8 mouse cellular contexts compared by ENCODE assay signal in the genomic region with DNA sequence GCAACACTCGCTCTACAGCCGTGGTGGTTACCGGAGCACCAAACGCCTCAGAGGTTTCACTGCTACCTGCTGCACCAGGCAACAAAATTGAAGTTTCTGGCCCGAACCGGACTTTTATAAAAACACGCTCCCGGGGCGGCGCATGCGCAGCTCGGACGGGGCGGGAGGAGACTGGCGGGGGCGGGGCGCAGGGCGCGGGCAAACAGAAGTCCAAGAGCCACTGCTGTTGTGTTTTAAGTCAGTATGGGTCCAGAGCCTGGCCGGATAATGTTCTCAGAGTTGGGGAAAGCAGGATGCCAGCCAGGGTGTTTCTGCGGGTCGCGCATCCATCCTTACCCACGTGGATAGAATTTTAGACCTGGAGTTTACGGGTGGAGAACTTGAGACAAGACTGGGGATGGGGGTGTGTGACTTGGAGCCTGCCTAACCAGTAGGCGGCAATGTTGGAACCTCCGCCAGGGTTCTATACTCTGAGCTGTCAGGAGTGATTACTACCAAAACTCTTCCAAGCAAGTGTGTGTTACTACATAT. TPM values are rescaled to one million over a fixed set of nuclear protein-coding genes. Genes with fewer than 3 reads are reported as not detected.
DNase-seq lines count a peak whose midpoint lies in the region; ATAC-seq and TF ChIP-seq lines count a peak whose summit lies in the region.

A gene (minus strand): TSS at position 83 of the 531 bp plus-strand sequence.

- peak within 1 kb of the TSS; percentile 75 for H3K4me3 ChIP-seq in lung, embryonic 16.5 days (ENCODE audit: low read length)
- peak within 1 kb of the TSS; percentile 49 for H3K4me3 ChIP-seq in olfactory bulb, adult 2 months (ENCODE audit: insufficient read depth, low read depth, low read length)
- peak within 1 kb of the TSS; percentile 74 for H3K4me3 ChIP-seq in thymus, adult 2 months (ENCODE audit: control insufficient read depth, insufficient read depth, low read length)

- peak within 1 kb of the TSS; percentile 76 for H3K27ac ChIP-seq in lung, embryonic 16.5 days (ENCODE audit: low read length)
- H3K27ac ChIP-seq in olfactory bulb, adult 2 months (ENCODE audit: insufficient read depth, low read depth, low read length): 0 out of 2 replicates have a peak within 1 kb of the TSS, but pooled peaks have one; percentile 8
- peak within 1 kb of the TSS; percentile 98 for H3K27ac ChIP-seq in thymus, adult 2 months (ENCODE audit: control insufficient read depth, insufficient read depth, low read length)

- no peak for TF ChIP-seq CTCF in olfactory bulb, adult 2 months (IDR thresholded peaks at IDR 0.05; ENCODE audit: insufficient read depth, low read depth, low read length)
- TF ChIP-seq CTCF in thymus, adult 2 months (IDR thresholded peaks at IDR 0.05; ENCODE audit: borderline replicate concordance, control insufficient read depth, extremely low read depth, insufficient read depth, low read length, poor library complexity): peak; percentile 53; the same call in 1 of the 2 replicates

- TF ChIP-seq POLR2A in olfactory bulb, adult 2 months (IDR thresholded peaks at IDR 0.05; ENCODE audit: insufficient read depth, low read depth, low read length): no peak
- peak; percentile 99 for TF ChIP-seq POLR2A in thymus, adult 2 months (IDR thresholded peaks at IDR 0.05; ENCODE audit: control insufficient read depth, extremely low read depth, insufficient read depth, low read length, poor library complexity)

- peak within 1 kb of the TSS; percentile 77 for H3K9ac ChIP-seq in lung, embryonic 16.5 days (ENCODE audit: low read length)

- DNase-seq in CD8-positive naive resting alpha-beta T cell, adult 2 months (ENCODE audit: low read depth in 2 of 2, low spot score in 2 of 2): peak; percentile 96 to 99
- peak; percentile 68 for DNase-seq in brain, adult 2 months (ENCODE audit: low read depth, low spot score)
- peak; percentile 80 for DNase-seq in forelimb bud, embryonic 11.5 days (ENCODE audit: low read depth, low spot score)
- peak; percentile 85 for DNase-seq in heart, postnatal 4 days
- peak; percentile 53 for DNase-seq in layer of hippocampus, adult 9-11 months
- DNase-seq in thymus, adult 2 months: peak; percentile 94

- peak within 1 kb of the TSS; percentile 88 for H3K4me2 ChIP-seq in lung, embryonic 16.5 days (ENCODE audit: low read depth, low read length)

- peaks cover 3% of the 10 kb centered on the region for H3K36me3 ChIP-seq in lung, embryonic 16.5 days (ENCODE audit: control insufficient read depth, insufficient read depth, low read length)
- peaks cover 28% of the 10 kb centered on the region for H3K36me3 ChIP-seq in thymus, adult 2 months (ENCODE audit: control insufficient read depth, insufficient read depth, low read length)

- no peaks in the 10 kb centered on the region for H3K9me3 ChIP-seq in lung, embryonic 16.5 days (ENCODE audit: control insufficient read depth, low read length)

- peaks cover 25% of the 10 kb centered on the region for H3K4me1 ChIP-seq in lung, embryonic 16.5 days (replicated peaks; ENCODE audit: control insufficient read depth, insufficient read depth, low read length)
- H3K4me1 ChIP-seq in olfactory bulb, adult 2 months (ENCODE audit: control insufficient read depth, insufficient read depth, low read length): peaks cover 19% of the 10 kb centered on the region
- peaks cover 31% of the 10 kb centered on the region for H3K4me1 ChIP-seq in thymus, adult 2 months (replicated peaks; ENCODE audit: control insufficient read depth, insufficient read depth, low read length)

- under 1% methylated on average over 27 of the region's 27 CpGs for WGBS in lung, embryonic 16.5 days
- 1% methylated on average over 27 of the region's 27 CpGs for WGBS in olfactory bulb, adult 2 months
- under 1% methylated on average over 27 of the region's 27 CpGs for WGBS in thymus, adult 2 months

- no peaks in the 10 kb centered on the region for H3K27me3 ChIP-seq in lung, embryonic 16.5 days (ENCODE audit: control insufficient read depth, insufficient read depth, low read depth, low read length)
- H3K27me3 ChIP-seq in thymus, adult 2 months (ENCODE audit: control insufficient read depth, insufficient read depth, low read length): no peaks in the 10 kb centered on the region

- peak; percentile 88 for ATAC-seq in lung, embryonic 16.5 days (ENCODE audit: low read depth)

RNA-seq across cellular contexts. Expression of the gene that starts here (rescaled TPM):
- total RNA-seq in heart, postnatal 4 days (2021): 10 to 100 TPM in 1 of 2 experiments, 1 to 10 TPM in 1; 8.3 to 10.8 TPM
- polyA plus RNA-seq in lung, embryonic 16.5 days (2015; fragmentation: Nextera tagmentation; extraction: Ambion mirVana): 9.0 and 9.1 TPM in 2 replicates
- polyA plus RNA-seq in olfactory bulb, adult 2 months (2012; ENCODE audit: insufficient read depth, insufficient read length, low replicate concordance, missing spikeins): not detected in 2 replicates
- 1,143 and 1,279 TPM in 2 replicates for polyA plus RNA-seq in thymus, adult 2 months (2012; rRNA removed)

Comparison
In these comparisons a context has a peak if more than half of its experiments do, and no peak if none do; other contexts are left out.
1. Peak in every context shown above with its lines: DNase-seq, ATAC-seq, H3K4me3 ChIP-seq and H3K27ac ChIP-seq.
2. RNA of the gene that starts here (polyA plus RNA-seq): 1,143 to 1,279 TPM in thymus, adult 2 months; 9.0 to 9.1 TPM in lung, embryonic 16.5 days and not detected in olfactory bulb, adult 2 months; every median in the first group is over 10 times any median in the second.
3. H3K27ac ChIP-seq: peak in every context shown above with its lines; median percentile 98 in thymus, adult 2 months; 76 in lung, embryonic 16.5 days; 8 in olfactory bulb, adult 2 months.